Mouse (Mus musculus): ENCODE data around the gene Tnnt3. TPM values are rescaled to one million over a fixed set of nuclear protein-coding genes. Genes with fewer than 3 reads are reported as not detected.

Tnnt3 gene
- total RNA-seq, 2 experiments from 2014 or later, result not detected

DNA sequence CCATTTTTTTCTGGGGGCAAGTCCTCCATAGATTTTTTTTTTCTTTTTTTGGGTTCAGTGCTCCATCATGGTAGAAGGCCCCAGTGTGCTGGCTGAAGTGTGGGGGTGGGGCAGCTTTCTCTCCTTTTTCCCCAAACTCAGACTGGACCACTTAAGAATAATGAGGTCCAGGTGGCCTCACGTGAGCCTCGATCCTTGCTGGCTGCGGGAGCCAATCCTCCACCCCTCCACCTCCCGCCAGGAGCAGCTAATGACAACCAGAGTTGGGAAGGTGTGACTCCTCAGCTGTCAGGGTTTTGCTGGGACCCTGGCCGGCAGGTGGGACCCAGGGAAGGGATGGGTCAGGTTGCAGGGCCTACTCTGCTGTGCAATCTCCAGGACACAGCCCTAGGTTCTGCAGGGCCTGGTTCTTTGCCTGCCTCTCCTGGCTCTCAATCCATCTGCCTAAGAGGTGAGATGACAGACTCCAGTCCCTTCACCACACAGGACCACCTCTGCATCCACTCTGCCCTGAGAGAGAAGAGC, 61.1 kb downstream of the Tnnt3 start:
- no peak for ATAC-seq (replicated peaks; ENCODE audit: poor library complexity, severe bottlenecking)

DNA sequence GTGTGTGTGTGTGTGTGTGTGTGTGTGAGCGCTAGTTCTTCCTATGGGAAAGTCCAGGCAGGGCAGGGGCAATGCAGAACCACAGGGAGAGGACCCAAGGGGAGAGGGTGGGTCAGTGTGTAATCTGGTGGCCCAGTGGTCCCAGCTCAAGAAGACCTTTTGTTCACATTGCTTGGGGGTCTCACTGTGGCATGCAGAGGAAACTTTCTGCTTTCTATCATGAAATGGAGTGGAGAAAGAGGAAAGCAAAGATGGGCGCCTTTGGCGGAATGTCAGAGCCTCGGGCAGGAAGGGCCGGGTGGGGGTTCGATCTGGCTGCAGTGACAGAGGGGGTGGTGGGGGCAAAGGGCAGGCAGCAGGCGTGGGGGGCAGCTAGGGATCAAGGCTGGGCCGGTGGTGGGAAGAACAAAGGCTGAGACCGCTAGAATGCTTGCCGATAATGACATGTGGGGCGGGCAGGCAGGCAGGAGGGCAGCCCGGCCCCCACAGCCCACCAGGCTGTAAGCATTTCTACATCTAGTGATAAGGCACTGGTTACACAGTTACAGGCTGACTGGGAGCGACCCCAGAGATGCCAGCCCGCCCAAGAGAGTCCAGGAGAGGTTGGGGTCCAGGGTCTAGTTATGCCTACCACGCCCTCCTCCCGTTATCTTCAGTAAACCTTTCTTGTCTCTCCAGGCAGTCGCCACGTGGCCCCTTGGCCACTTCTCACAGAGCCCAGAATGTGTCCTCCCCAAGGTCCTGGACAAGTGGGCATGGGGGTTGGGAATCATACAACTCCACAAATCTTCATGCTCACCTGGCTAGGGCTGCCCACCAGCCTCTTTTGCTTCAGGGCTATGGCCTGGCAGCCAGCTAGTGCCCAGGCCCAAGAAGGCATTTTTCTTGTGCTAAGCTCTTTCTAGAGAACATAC, 62.6 kb downstream of the Tnnt3 start:
- no peak for ATAC-seq (replicated peaks; ENCODE audit: poor library complexity, severe bottlenecking)

DNA sequence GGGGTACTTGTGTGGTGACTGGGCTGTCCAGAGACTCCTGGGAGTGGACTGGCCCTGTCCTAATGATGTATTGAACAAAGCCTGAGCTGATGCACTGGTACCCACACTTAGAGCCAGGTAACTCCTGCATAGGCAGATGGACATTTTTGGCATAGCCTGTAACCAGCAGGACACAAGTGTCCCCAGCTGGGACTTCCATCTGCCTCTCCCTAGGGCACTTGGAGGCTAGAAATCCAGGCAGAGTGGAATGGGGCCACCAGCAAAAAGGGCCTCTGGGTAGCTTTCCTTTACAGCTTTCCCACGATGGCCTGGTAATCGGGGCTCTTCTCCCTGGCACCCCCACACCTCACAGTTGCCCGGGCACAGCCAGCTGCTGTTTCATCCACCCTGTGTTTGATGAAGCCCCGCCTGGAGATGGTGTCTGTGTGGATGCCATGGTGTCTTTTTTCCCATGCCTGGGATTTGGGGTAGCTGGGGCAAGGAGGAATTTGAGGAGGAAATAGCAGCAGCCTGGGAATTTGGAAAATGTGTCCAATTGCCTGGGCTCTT, 63.3 kb downstream of the Tnnt3 start:
- no peak for ATAC-seq (replicated peaks; ENCODE audit: poor library complexity, severe bottlenecking)

DNA sequence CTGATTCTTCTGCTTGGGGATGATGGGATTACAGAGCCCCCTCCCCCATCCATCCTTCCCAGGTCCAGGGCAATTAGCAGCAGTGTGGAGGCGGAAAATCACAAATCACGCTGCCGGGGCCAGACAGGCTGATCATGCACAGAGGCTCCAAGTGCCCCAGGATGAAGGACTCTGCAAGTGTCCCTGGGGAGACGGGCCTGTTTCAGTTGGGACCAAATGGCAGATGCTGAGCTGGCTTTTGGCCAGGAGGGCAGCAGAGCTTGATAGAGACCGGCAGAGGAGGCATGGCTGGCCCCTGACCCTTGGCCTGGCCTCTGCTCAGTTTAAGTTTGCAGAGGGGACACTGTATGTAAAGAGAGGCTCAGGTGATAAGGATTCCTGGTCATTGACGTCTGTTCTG, 64.5 kb downstream of the Tnnt3 start:
- ATAC-seq (replicated peaks; ENCODE audit: poor library complexity, severe bottlenecking), result no peak

DNA sequence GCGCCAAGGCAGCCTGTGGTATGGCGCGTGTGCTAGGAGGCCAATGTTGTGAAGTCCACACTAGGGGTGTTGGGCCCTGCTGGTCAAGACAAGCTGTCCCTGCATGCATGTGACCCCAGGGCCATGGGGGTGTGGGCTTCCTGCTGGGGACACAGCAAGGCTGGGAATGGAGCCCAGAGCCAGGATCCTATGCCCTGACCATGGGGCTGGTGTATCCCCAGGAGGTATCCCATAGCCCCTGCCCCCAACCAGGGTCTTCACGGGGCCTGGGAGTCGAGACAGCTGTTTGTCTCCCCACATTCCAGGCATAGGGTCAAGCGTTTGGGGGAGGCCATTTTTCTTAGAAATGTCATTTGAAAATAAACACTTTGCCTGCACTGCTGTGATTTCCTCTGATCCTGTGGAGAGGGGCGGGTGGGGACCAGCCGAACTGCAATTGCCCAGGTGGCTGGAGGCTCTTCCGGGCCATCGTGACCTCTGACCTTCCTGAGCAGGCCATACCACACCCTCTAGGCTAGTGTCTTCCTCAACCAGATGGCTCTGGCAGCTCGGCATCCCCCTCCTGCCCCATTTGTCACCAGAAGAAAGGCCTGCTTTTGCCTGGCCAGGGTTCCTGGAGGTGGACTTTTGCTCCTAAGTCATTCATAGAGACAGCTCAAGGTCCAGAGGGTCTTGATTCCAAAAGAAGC, 66.5 kb downstream of the Tnnt3 start:
- no peak for ATAC-seq (replicated peaks; ENCODE audit: poor library complexity, severe bottlenecking)

Other genes with a start within 250 kb of the Tnnt3 start
- gene Gm2431, start 240.5 kb upstream of the Tnnt3 start, total RNA-seq (2014; fragmentation: Nextera tagmentation), result not detected in 2 replicates
- gene Gm2431, start 240.5 kb upstream of the Tnnt3 start, total RNA-seq (2017), result not detected in 2 replicates
- not detected in 2 replicates for gene Gm4559, start 224.5 kb upstream of the Tnnt3 start, total RNA-seq (2014; fragmentation: Nextera tagmentation)
- not detected in 2 replicates for gene Gm4559, start 224.5 kb upstream of the Tnnt3 start, total RNA-seq (2017)
- not detected in 2 replicates for gene Krtap5-1, start 201.7 kb upstream of the Tnnt3 start, total RNA-seq (2014; fragmentation: Nextera tagmentation)
- gene Krtap5-1, start 201.7 kb upstream of the Tnnt3 start, total RNA-seq (2017), result not detected in 2 replicates
- not detected in 2 replicates for gene Krtap5-4, start 195.3 kb upstream of the Tnnt3 start, total RNA-seq (2014; fragmentation: Nextera tagmentation)
- not detected in 2 replicates for gene Krtap5-4, start 195.3 kb upstream of the Tnnt3 start, total RNA-seq (2017)
- gene Ifitm10, start 125.1 kb upstream of the Tnnt3 start, total RNA-seq (2014; fragmentation: Nextera tagmentation), result 1.5 TPM in 1 of 2 replicates, not detected in the other
- not detected in 2 replicates for gene Ifitm10, start 125.1 kb upstream of the Tnnt3 start, total RNA-seq (2017)
- gene Gm49369, start 116.2 kb upstream of the Tnnt3 start, total RNA-seq (2014; fragmentation: Nextera tagmentation), result not detected in 2 replicates
- gene Gm49369, start 116.2 kb upstream of the Tnnt3 start, total RNA-seq (2017), result 38.0 and 63.2 TPM in 2 replicates
- gene Ctsd, start 110.8 kb upstream of the Tnnt3 start, total RNA-seq (2014; fragmentation: Nextera tagmentation), result 152 and 191 TPM in 2 replicates
- gene Ctsd, start 110.8 kb upstream of the Tnnt3 start, total RNA-seq (2017), result 128 and 144 TPM in 2 replicates
- gene Syt8, start 64.0 kb upstream of the Tnnt3 start, total RNA-seq (2014; fragmentation: Nextera tagmentation), result not detected in 2 replicates
- not detected in 2 replicates for gene Syt8, start 64.0 kb upstream of the Tnnt3 start, total RNA-seq (2017)
- 5.6 and 6.0 TPM in 2 replicates for gene Tnni2, start 57.0 kb upstream of the Tnnt3 start, total RNA-seq (2014; fragmentation: Nextera tagmentation)
- gene Tnni2, start 57.0 kb upstream of the Tnnt3 start, total RNA-seq (2017), result 3.0 and 8.1 TPM in 2 replicates
- 41.4 and 58.5 TPM in 2 replicates for gene Lsp1, start 38.0 kb upstream of the Tnnt3 start, total RNA-seq (2014; fragmentation: Nextera tagmentation)
- 50.3 and 51.9 TPM in 2 replicates for gene Lsp1, start 38.0 kb upstream of the Tnnt3 start, total RNA-seq (2017)
- gene Mrpl23, start 33.9 kb downstream of the Tnnt3 start, total RNA-seq (2014; fragmentation: Nextera tagmentation), result 20.4 and 53.9 TPM in 2 replicates
- 0.31 and 39.0 TPM in 2 replicates for gene Mrpl23, start 33.9 kb downstream of the Tnnt3 start, total RNA-seq (2017)
- not detected in 2 replicates for gene Igf2, start 168.0 kb downstream of the Tnnt3 start, total RNA-seq (2014; fragmentation: Nextera tagmentation)
- 2.5 TPM in 1 of 2 replicates, not detected in the other for gene Igf2, start 168.0 kb downstream of the Tnnt3 start, total RNA-seq (2017)
- not detected in 2 replicates for gene Gm49394, start 171.1 kb downstream of the Tnnt3 start, total RNA-seq (2014; fragmentation: Nextera tagmentation)
- not detected in 2 replicates for gene Gm49394, start 171.1 kb downstream of the Tnnt3 start, total RNA-seq (2017)
- not detected in 2 replicates for gene Ins2, start 244.5 kb downstream of the Tnnt3 start, total RNA-seq (2014; fragmentation: Nextera tagmentation)
- not detected in 2 replicates for gene Ins2, start 244.5 kb downstream of the Tnnt3 start, total RNA-seq (2017)

Data from granulocyte monocyte progenitor cell, adult 5-6 weeks (primary cell).